Mouse (Mus musculus): Measurements from ENCODE around the gene Itga8. TPM values are rescaled to one million over a fixed set of nuclear protein-coding genes. Genes with fewer than 3 reads are reported as not detected.

The Itga8 gene
- polyA plus RNA-seq (2012; rRNA removed) = 3.4 and 5.6 TPM in 2 replicates

- DNase-seq (ENCODE audit: low read depth) = no peak
These were observed at the start of gene Itga8 for GRCm38 (mm10) chr2:12301431-12302170. TSS of gene Itga8 (minus strand) at chr2:12301922.

- DNase-seq (ENCODE audit: low read depth) = no peak
These were observed 47.2 kb upstream of the Itga8 start for GRCm38 (mm10) chr2:12348914-12349313.

- no peak for DNase-seq (ENCODE audit: low read depth)
These were observed 30.2 kb upstream of the Itga8 start for GRCm38 (mm10) chr2:12331962-12332361.

- no peak for DNase-seq (ENCODE audit: low read depth)
These were observed 27.9 kb upstream of the Itga8 start for GRCm38 (mm10) chr2:12329620-12330019.

GRCm38 (mm10) chr2:12329068-12329407, 27.3 kb upstream of the Itga8 start:
- no peak for DNase-seq (ENCODE audit: low read depth)

GRCm38 (mm10) chr2:12328355-12329067, 26.8 kb upstream of the Itga8 start:
- no peak for DNase-seq (ENCODE audit: low read depth)

- no peak for DNase-seq (ENCODE audit: low read depth)
These were observed 26.1 kb upstream of the Itga8 start for GRCm38 (mm10) chr2:12327691-12328354.

- no peak for DNase-seq (ENCODE audit: low read depth)
These were observed 25.5 kb upstream of the Itga8 start for GRCm38 (mm10) chr2:12327216-12327615.

- DNase-seq (ENCODE audit: low read depth) = no peak
These were observed 24.1 kb upstream of the Itga8 start for GRCm38 (mm10) chr2:12325868-12326267.

- no peak for DNase-seq (ENCODE audit: low read depth)
These were observed 23.7 kb upstream of the Itga8 start for GRCm38 (mm10) chr2:12325417-12325816.

GRCm38 (mm10) chr2:12320914-12321313, 19.2 kb upstream of the Itga8 start:
- no peak for DNase-seq (ENCODE audit: low read depth)

- no peak for DNase-seq (ENCODE audit: low read depth)
These were observed 17.0 kb upstream of the Itga8 start for GRCm38 (mm10) chr2:12318715-12319114.

GRCm38 (mm10) chr2:12318036-12318435, 16.3 kb upstream of the Itga8 start:
- no peak for DNase-seq (ENCODE audit: low read depth)

GRCm38 (mm10) chr2:12317343-12317742, 15.6 kb upstream of the Itga8 start:
- DNase-seq (ENCODE audit: low read depth) = no peak

GRCm38 (mm10) chr2:12316361-12316760, 14.6 kb upstream of the Itga8 start:
- no peak for DNase-seq (ENCODE audit: low read depth)

- no peak for DNase-seq (ENCODE audit: low read depth)
These were observed 12.3 kb upstream of the Itga8 start for GRCm38 (mm10) chr2:12314028-12314427.

GRCm38 (mm10) chr2:12308466-12308865, 6.7 kb upstream of the Itga8 start:
- DNase-seq (ENCODE audit: low read depth) = no peak

GRCm38 (mm10) chr2:12307311-12307710, 5.6 kb upstream of the Itga8 start:
- DNase-seq (ENCODE audit: low read depth) = no peak

- no peak for DNase-seq (ENCODE audit: low read depth)
These were observed 3.4 kb upstream of the Itga8 start for GRCm38 (mm10) chr2:12305064-12305650.

- DNase-seq (ENCODE audit: low read depth) = no peak
These were observed 1.1 kb downstream of the Itga8 start for GRCm38 (mm10) chr2:12300449-12301228.

- DNase-seq (ENCODE audit: low read depth) = no peak
These were observed 4.4 kb downstream of the Itga8 start for GRCm38 (mm10) chr2:12297287-12297686.

- DNase-seq (ENCODE audit: low read depth) = no peak
These were observed 6.6 kb downstream of the Itga8 start for GRCm38 (mm10) chr2:12295150-12295549.
